Mouse (Mus musculus) thymus, postnatal 25 days (tissue): ENCODE data around the gene Eno1.

Experiments
- DNase-seq: peaks from one replicate; pipeline ENCODE4 v3.0.0; 2022

The Eno1 gene

GRCm38 (mm10) chr4:150228581-150229348 is 7.8 kb upstream of the Eno1 start:
- DNase-seq: no peak

DNA sequence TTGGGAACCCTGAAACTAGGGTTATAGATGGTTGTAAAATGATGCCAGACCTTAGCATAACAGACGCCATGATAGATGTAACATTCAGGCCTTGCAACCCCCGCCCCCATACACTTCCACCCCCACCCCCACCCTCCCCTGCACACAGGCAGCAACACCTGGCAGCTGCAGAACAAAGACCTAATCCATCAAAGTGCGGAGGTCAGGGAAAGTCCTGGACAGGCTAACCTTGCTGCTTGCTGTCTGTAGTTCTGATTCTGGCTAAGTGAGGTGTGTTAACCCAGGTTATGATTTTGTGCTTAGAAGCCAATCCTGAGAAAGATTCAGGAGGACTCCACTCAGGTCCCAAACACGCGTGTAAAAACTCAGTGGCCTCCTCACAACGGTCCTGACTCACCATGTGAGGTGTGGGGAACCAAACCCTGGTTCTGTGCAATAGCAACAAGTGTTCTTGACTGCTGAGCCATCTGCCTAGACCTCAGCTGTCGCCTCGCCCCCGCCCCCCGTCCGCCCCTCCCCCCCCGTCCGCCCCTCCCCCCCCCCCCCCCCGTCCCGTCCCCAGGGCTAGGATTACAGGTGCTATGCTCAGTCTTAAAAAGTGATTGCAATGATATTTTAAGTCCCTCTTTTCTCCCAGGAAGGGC is 6.7 kb upstream of the Eno1 start:
- no peak for DNase-seq

GRCm38 (mm10) chr4:150230460-150231407 is 5.8 kb upstream of the Eno1 start:
- no peak for DNase-seq

- no peak for DNase-seq
Measured at GRCm38 (mm10) chr4:150231871-150232270, 4.7 kb upstream of the Eno1 start.

DNA sequence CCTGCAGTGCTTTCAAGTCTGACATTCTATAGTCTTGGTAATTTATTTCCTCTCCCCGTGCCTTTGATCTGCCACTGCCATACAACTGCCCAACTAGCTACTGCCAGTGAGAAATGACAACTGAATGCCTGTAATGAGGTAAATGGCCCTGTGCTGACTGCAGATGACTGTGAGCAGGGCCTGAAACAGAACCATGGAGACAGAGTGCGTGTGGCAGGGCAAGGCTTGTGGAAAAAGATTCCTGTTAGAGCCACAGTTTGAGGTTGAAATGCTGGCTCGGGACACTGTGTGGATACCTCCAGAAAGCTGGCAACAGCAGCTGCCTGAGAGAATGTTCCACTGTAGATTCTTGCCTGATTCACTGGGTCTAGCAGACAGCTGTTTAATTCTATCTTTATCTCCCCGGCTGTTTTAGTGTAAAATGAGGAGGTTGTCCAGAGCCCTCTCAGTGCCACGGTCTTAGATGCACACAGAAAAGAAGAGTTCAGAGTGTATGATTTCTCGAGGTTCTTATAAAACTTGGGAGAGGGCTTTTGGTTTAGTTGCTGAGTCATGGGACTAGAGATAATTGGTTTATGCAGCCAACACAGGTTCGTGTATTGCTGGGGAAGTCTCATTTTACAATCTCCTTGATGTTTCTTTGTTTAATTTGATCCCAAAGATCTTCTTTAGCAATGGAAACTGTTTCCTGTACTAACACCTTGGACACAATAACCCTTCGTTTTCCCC is 1.8 kb upstream of the Eno1 start:
- DNase-seq: no peak

DNA sequence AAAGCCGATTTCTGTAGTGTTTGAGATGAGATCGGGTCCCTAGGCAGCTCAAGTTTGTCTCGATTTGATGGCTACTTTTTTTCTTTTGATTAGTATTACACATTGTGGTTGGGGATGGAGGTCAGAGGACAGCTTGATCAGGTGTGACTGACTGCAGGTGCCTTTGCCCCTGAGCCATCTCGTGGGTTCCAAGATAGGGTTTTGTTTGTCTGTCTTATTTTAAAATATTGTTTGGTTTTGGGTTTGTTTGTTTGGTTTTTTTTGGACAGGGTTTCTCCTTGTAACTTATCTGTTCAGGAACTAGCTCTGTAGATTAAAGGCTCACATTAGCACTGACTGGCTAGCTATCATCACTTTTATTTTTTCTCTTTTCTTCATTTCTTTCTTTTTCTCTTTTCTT is 936 bp upstream of the Eno1 start:
- DNase-seq: no peak

GRCm38 (mm10) chr4:150236031-150236430 is 490 bp upstream of the Eno1 start:
- no peak for DNase-seq

- peak; percentile 48 for DNase-seq
Measured at GRCm38 (mm10) chr4:150237636-150238361, 1.3 kb downstream of the Eno1 start.

DNA sequence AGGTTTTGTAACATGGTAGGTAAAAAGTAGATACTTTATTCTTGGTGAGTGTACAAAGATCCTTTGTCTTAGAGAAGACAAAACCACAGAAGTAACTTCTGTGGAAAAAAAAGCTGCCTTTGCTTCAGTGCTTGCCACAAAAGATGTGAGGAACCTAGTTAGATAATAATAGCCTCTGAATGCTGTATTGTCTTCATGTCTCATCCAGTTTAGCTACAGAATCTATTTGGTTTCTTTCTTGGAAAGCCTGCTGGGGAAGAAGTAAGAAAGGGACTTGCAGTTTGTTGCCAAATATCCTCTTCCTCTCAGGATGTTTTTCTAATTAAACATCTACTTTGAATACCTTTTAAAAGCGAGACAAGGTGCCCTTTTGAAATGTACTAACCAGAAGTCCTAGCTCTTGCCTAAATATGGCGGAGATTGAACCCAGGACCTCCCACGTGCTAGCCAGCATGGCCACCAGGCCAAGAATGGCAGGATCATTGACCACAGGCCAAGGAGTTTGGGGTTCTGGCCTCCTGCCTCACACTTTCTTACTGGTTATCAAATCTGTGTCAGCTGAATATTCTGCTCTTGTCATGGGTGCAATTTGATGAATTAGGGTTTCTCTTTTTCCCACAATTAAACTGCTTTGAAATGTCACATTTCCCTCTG is 2.0 kb downstream of the Eno1 start:
- DNase-seq: no peak

- no peak for DNase-seq
Measured at GRCm38 (mm10) chr4:150239087-150239480, 2.6 kb downstream of the Eno1 start.

DNA sequence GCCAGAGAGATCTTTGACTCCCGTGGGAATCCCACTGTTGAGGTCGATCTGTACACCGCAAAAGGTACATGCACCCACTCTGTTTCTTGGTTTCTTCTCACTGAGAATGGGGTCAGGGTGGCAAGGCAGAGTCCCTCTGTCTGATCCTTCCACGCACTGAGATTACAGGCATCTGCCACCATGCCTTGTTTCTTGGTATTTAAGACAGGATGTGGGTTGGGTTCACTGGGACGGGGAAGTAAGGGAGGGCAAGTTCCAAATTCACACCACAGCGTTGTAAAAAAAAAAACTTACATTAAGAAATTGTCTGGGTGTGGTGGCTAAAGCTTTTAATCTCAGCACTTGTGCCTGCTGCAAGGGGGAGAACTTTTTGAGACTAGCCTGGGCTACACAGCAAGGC is 3.0 kb downstream of the Eno1 start:
- DNase-seq: peak; percentile 39

GRCm38 (mm10) chr4:150239951-150240368 is 3.4 kb downstream of the Eno1 start:
- peak; percentile 84 for DNase-seq

- no peak for DNase-seq
Measured at GRCm38 (mm10) chr4:150240381-150240886, 3.9 kb downstream of the Eno1 start.

- DNase-seq: no peak
Measured at GRCm38 (mm10) chr4:150241708-150242107, 5.2 kb downstream of the Eno1 start.

- no peak for DNase-seq
Measured at GRCm38 (mm10) chr4:150242745-150243144, 6.2 kb downstream of the Eno1 start.

DNA sequence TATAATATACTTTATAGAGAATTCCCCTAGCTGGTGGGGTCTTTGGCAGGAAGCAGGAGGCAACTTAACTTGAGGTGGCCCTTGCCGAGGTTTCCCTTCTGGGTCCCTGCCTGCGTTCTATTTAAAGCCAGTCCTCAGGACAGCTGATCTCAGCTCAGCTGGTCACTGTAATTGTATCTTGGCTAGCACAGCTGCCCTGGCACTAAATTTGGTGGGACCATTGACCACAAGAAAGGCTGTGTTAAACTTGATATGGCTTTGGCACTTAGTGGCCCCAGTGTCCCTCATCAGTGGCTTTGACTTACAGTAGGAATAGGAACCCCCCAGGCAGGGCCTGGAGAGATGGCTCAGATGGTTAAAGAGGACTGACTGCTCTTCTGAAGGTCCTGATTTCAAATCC is 9.4 kb downstream of the Eno1 start:
- no peak for DNase-seq

DNA sequence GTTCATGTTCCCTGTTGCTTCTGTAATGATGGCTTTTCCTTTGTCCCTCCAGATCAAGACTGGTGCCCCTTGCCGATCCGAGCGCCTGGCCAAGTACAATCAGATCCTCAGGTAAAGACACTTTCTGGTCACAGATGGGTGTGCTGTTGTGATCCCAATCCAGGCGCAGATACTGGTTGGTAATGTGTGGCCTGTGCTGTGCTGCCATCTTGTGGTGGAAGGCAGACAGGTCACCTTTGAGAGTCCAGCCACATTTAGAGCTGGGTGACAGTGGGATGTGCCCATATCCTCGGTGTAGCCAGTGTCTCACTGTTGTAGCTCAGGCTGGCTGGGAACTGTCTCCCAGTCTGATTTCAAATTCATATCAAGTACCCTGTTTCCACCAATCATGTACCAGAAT is 11.5 kb downstream of the Eno1 start:
- peak; percentile 65 for DNase-seq

- DNase-seq: no peak
Measured at GRCm38 (mm10) chr4:150248917-150249316, 12.4 kb downstream of the Eno1 start.

- DNase-seq: no peak
Measured at GRCm38 (mm10) chr4:150249731-150250270, 13.3 kb downstream of the Eno1 start.

- no peak for DNase-seq
Measured at GRCm38 (mm10) chr4:150250549-150251422, 14.3 kb downstream of the Eno1 start.
